Mouse (Mus musculus): ENCODE data around the gene Anapc16.

The Anapc16 gene

DNA sequence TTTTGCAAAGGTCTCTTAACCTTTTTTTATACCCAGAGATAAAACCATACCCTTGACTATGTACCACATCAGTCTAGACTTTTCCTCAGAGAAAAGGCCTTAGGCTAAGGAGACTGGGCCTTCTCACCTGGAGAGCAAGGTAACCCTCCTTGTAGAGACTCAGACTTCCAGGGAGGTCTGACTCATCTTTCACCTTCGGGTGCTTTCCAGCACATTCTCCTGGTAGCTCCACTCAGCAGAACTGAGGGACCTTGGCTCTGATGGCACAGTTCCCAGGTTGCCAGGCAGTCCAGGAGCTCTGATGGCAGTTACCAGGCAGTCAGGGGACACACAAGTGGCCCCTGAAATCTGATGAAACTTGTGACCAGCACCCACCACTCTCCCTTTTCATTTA is 53.7 kb downstream of the Anapc16 start:
- DNase-seq (ENCODE audit: low spot score), result no peak

DNA sequence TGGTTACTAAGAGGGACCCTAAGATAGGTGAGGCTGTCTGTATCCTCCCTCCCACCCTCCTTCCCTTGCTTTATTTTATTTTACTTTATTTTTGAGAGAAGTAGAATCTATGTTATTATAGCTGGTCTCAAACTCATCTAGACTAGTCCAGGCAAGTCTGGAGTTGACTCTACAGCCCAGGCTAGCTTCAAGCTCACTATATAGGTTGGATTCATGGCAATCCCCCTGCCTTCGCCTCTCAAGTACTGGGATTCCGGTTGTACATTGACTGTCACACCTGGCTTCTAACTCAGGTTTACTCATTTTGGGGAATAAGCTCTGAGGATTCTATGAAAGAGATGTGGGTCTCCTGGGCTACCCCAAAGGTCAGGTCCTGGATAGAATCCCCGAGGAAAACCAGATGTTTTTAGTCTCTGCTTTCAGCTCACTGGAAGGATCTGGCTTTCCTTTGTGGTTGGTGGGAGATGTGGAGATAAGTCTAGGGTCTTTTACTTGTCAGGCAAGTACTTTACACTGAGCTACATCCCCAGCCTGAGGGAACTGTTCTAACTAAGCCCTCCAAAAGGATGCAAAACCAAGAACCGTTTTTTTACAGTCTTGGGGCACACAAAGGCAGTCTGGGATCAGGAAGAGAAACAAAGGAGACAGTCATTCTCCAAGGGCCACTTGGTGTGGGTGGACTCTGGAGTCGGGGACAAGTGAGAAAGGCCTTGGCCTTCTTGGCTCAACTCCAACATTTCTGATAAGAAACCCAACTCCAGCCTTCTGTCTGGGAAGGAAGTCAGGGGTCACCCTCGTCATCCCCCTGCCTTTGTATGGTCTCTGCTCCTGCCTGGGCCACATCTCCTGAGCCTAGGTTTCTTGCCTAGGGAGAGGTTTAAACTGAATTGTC is 54.3 kb downstream of the Anapc16 start:
- DNase-seq (ENCODE audit: low spot score), result no peak

DNA sequence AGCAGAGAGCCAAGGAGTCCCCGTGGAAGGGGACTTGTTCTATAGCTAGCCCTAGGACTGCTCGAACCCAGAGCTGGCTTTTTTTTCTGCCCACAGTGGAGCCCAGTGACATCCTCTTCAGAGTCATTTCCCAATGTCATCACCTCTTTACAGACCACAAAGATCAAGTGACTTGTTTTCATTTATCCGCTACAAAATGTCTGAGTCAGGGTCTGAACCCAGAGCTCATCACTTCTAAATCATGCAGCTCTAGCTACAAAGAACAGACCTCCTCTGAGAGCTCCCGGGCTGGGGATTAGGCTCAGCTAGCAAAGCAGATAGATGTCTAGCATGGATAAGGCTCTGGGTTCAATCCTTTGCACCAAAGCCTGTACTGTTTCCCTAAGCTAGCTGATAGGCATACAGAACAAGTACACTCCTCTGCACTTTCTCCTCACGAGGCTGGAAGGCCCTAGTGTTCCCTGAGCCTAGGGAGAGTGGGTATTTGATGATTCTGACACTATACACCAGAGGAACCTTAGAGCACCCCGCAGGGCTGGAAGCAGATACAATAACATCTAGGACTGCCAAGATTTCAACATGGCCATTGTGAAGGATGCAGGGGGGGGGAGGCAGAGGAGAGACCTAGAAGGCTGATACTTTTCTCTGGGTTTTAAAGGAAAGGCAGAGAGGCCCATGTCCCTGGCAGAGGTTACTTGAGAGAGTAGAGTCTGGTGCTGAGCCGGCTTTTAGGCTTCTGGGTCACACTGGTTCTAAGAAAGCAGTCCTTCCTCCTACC is 55.5 kb downstream of the Anapc16 start:
- no peak for DNase-seq (ENCODE audit: low spot score)

DNA sequence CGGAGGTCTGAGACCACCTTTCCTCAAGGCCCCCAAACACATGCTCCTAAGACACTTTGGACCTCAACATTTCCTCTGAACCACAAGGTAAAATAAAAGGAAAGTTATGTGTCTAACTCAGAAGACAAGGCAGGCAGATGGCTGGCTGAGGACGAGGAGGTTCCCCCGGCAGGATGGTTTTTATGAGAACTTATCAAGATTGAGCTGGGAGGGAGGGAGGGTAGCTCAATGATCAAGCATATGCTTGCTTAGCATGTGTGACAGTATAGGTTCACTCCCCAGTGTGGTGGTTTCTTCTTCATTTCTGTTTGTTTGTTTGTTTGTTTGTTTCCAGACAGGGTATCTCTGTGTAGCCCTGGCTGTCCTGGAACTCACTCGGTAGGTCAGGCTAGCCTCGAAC is 56.6 kb downstream of the Anapc16 start:
- no peak for DNase-seq (ENCODE audit: low spot score)

DNA sequence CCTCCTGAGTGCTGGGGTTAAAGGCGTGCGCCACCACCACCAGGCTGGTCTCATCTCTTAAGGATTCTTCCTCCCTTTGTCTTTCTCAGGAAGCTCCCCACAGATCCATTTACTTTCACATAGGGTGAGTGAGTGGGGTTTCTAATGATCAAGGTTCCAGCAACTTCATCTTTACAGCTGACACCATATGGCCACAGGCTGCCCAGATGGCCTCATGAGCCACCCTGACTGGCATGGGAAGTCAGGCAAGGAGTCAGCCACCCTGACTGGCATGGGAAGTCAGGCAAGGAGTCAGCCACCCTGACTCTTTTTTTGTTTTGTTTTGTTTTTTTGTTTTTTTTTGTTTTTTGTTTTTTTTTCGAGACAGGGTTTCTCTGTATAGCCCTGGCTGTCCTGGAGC is 57.5 kb downstream of the Anapc16 start:
- no peak for DNase-seq (ENCODE audit: low spot score)

DNA sequence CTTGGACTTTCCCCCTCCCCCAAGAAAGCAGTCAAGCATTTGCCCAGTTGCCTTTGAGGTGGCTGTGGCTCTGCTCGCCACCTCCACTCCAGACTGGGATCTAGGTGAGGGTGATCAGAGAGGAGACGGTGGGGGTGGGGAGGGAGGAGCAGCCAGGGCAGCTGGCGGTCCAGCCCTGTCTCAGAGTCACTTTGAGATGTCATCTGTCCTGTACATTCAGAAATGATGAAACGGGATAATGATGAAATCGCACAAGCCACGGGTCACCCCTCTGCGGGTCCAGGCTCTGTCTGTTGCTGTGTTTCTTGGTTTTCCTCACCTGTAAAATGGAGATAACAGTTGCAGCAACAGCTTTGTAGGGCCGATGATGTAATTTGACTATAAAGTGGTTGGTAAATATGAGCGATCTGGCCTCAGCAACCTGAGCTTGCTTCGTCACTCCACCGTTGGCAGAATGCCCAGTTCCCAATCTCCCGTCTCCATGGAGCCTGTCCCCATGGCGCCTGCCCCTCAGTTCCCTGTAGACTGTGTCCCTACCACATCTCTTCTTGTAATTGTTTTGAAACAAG is 59.4 kb downstream of the Anapc16 start:
- peak; percentile 61 for DNase-seq (ENCODE audit: low spot score)

DNA sequence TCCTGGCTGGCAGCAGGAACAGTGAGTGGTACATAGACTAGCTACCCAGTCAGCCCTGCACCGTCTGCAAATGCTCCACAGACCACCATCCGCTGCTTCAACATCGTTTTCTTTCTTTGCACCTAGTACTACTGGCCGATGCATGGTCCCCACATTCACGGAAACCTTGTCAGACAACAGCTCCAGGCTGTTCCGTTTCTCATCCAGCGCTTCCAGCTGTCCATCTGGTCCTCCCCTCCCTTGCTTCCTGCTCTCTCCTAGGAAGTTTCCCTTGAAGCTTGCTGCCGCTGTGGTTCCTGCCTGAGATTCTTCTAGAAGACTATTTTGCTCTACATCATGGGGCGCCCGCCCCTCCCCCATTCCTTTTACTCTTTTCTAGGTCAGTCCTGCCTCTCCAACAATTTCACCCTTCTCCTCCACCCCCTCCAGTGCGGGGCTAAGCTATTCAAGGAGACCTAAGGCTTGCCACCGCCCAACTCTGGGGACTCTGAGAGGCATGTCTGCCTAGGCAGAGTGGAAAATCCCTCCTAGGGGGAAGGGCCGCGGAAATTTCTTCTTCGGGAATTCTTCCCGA is 60.0 kb downstream of the Anapc16 start:
- peak; percentile 82 for DNase-seq (ENCODE audit: low spot score)

DNA sequence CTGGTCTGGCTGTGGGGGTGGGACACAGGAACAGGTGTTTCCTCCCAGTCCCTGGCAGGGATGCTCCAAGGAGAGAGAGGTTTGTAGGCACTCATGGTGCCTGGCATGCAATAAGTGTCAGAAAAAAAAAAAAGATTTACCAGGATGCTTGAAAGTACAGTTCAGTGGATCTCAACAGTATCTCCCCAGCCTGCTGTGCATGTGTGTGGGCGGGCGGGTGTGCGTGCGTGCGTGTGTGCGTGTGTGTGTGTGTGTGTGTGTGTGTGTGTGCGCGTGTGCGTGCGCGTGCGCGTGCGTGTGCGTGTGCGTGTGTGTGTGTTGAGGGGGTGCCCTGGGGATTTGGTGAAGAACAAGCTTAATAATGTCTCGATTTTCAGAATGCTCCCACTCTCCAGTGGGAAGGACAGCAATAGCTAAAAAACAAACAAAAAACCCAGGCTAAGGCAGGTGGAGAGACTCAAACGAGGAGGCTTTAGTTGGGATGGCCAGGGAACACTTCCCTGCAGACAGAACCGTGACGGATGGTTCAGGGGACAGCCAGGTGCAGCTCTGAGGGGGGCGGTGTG is 60.6 kb downstream of the Anapc16 start:
- DNase-seq (ENCODE audit: low spot score), result no peak

DNA sequence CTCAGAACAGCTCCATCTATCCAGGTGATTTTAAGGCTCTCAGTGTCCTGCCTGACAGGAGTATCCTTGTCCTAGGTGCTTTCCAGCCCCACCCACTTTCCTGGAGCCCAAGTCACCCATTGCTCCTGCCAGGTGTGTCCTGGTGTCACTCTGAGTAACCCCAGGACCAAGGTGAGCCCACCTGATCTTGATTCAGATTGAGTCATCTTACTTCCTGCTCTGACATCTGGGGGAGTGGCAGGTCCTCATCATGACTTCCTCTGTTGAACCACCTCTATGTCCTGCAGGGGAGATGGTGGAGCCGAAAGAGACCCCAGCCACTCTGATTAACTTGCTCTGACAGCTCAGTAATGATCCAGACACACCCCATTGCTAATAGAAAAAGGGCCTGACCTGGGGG is 63.9 kb downstream of the Anapc16 start:
- no peak for DNase-seq (ENCODE audit: low spot score)

DNA sequence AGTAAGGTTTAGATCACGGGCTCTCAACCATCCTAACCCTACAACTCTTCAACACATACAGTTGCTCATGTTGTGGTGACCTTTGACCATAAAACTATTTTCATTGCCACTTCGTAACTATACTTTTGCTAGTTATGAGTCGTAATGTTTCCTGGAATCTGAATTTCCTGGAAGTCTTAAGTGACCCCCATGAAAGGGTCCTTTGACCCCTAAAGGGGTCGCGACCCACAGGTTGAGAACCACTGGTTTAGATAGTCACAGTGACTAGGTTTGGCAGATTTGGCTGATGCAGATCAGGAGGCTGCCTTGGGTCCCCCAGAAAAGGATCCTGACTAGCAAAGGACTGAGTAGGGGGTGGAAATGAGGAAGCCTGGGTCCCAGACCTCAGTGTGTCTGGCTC is 64.3 kb downstream of the Anapc16 start:
- no peak for DNase-seq (ENCODE audit: low spot score)

Measured in retina, embryonic 14.5 days (tissue).